15 mouse cellular contexts compared by ENCODE assay signal in genomic region chr7:101352404-101352803, GRCm38 (mm10). TPM values are rescaled to one million over a fixed set of nuclear protein-coding genes. Genes with fewer than 3 reads are reported as not detected.
"Had no signal": no experiment of that assay in that cellular context is flagged by ENCODE, and none has a peak within 500 bp of the region (broad histone marks: within the 10 kb centered on the region; RNA-seq: fewer than 3 reads in every experiment).

No protein-coding gene starts in this region.

- H3K4me2 ChIP-seq: intestine, embryonic 15.5 days; limb, embryonic 13.5 days; liver, embryonic 13.5 days; midbrain, embryonic 11.5 days; midbrain, embryonic 15.5 days had no signal

- ATAC-seq: intestine, embryonic 15.5 days; midbrain, embryonic 15.5 days had no signal

- H3K4me3 ChIP-seq: intestine, embryonic 15.5 days; layer of hippocampus, adult 2 months; limb, embryonic 13.5 days; liver, embryonic 13.5 days; midbrain, embryonic 15.5 days had no signal

- H3K36me3 ChIP-seq: intestine, embryonic 15.5 days; limb, embryonic 13.5 days; liver, embryonic 13.5 days; midbrain, embryonic 15.5 days had no signal

- H3K9ac ChIP-seq: intestine, embryonic 15.5 days; limb, embryonic 13.5 days; liver, embryonic 13.5 days; midbrain, embryonic 15.5 days had no signal

- H3K9me3 ChIP-seq: intestine, embryonic 15.5 days; limb, embryonic 13.5 days; liver, embryonic 13.5 days; midbrain, embryonic 15.5 days had no signal

- H3K27ac ChIP-seq: intestine, embryonic 15.5 days; layer of hippocampus, adult 2 months; limb, embryonic 13.5 days; liver, embryonic 13.5 days; midbrain, embryonic 15.5 days had no signal

- H3K27me3 ChIP-seq: intestine, embryonic 15.5 days had no signal

- DNase-seq: kidney, adult 18-20 months; kidney, postnatal 10 days; kidney, postnatal 4 days; left cerebral cortex, postnatal 4 days; liver, embryonic 13.5 days; lung, adult 18-20 months; right cerebral cortex, postnatal 14 days; thymus, postnatal 36 days had no signal

RNA-seq across cellular contexts. Expression of gene Gm45837, which starts 58.3 kb away (rescaled TPM):
- polyA plus RNA-seq: midbrain, embryonic 11.5 days; midbrain, embryonic 15.5 days; neural tube, embryonic 14.5 days; thymus, postnatal 0 days had no signal
